Mouse (Mus musculus) embryonic fibroblast, embryonic 13.5 days (primary cell): ENCODE measurements around the gene Kcnq4. TPM values are rescaled to one million over a fixed set of nuclear protein-coding genes. Genes with fewer than 3 reads are reported as not detected.

Experiments used
- H3K27ac ChIP-seq: 2 replicates; pipeline ENCODE4 v1.5.1; 2012; ENCODE audit warnings: low read length, control low read depth, inconsistent platforms; ENCODE audit not compliant: insufficient read depth
- H3K4me1 ChIP-seq: 2 replicates; pipeline ENCODE4 v1.6.1; 2011; ENCODE audit warnings: low read length; ENCODE audit not compliant: control insufficient read depth, insufficient read depth
- H3K4me3 ChIP-seq: 2 replicates; pipeline ENCODE4 v1.5.1; 2011; ENCODE audit warnings: mild to moderate bottlenecking, control low read depth, low read length; ENCODE audit not compliant: insufficient read depth
- CTCF ChIP-seq: IDR thresholded peaks from 2 replicates; pipeline ENCODE4 v1.5.1; 2011; ENCODE audit warnings: mild to moderate bottlenecking, control low read depth, low read length, moderate library complexity, borderline replicate concordance; ENCODE audit not compliant: insufficient read depth
- POLR2A ChIP-seq: IDR thresholded peaks from 2 replicates; pipeline ENCODE4 v1.6.1; 2011; ENCODE audit warnings: low read depth, mild to moderate bottlenecking, control low read depth, low read length, moderate library complexity
- polyA plus RNA-seq: library from polyadenylated mRNA; stranded (reverse); fragments of >200 nt; gene quantifications from 2 replicates; pipeline ENCODE4 v1.2.4, GENCODE M21; 2011; ENCODE audit warnings: low read depth; ENCODE audit not compliant: missing spikeins, insufficient read length

Kcnq4 gene
- polyA plus RNA-seq, 1 experiment = 0.74 TPM

DNA sequence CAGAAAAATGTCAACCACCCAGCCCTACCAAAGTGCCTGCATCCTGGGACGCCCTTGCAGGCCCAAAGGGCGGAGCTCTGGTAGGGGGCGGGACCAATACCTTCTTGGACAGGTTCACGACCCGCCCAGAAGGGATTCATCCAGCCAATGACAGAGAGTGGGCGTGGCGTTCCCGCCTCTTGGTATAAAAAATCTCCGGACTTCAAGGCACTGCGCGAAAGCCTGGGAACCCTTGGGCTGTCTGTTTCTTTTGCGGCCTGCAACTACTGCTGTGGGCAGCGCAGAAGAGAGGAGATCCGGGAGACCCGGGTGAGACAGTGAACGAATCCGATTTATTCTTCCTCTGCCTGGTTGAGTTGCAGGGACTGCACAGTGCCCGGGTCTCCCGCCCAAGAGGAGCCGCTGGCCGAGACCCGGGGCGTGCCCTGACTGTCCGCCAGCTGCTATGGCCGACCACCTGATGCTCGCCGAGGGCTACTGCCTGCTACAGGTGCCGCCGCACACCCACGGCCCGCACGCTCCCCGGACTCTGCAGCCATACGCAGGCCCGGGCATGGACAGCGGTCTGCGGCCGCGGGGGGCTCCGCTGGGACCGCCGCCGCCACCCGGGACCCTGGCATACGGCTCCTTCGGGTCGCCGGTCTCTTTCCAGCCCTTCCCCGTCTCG is 81.9 kb downstream of the Kcnq4 start, which contains the start of gene Cited4:
TSS of gene Cited4 (plus strand) at position 215 of the 667 bp plus-strand sequence.
- H3K4me3 ChIP-seq = peak within 1 kb of the TSS; percentile 20
- TF ChIP-seq POLR2A (0 out of 2 replicates have a peak, but pooled peaks have one; percentile 36), CTCF (no peak)
- H3K4me1 ChIP-seq = no peaks in the 10 kb centered on the region
- H3K27ac ChIP-seq = no peak within 1 kb of the TSS

DNA sequence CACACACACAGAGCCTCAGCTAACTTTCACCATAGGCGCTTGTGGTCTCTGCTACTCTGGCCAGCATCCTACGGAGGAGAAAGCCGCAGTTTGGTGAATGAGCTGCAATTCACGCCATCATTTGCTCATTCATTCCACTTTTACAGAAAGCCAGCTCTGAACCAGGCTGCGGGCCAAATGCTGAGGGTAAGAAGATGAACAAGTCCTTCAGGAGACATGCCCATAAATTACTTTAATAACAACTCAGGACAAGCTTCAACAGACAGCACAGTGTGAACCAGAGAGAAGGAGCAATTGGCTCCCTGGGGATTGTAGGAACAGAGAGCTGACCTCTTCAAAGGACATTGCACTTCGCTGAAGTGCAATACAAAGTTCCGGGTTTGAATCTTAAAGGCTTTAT is 82.6 kb downstream of the Kcnq4 start:
- H3K4me1 ChIP-seq = no peaks in the 10 kb centered on the region
- H3K4me3 ChIP-seq = no peak overlapping the region
- no peak overlapping the region for H3K27ac ChIP-seq
- TF ChIP-seq CTCF (no peak), POLR2A (no peak)

DNA sequence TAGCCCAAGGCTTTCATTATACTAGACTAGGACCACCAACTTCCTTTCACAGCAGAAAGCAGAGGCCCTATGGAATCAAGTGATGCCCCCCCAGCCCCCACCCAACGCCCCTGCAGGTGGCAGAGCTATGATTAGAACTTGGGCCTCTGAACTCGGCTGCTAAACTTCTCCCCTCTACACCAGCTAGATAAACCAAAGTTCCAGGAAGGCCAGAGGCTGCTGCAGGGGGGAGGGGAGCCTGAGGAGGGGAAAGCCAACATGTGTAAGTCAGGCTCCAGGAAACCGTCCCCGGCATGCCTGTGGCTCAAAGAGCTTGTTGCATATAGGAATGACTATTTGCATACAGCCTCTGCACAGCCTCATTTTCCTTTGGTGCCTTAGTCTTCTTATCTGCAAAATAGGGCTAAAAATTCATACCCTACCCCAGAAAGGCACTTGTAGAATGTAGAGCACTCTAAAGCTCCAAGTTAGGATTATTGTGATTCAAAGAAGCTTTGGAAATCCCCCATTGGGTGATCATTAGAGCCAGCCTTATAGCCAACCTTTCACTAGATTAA is 83.2 kb downstream of the Kcnq4 start:
- Histone ChIP-seq H3K27ac (no peak overlapping the region), H3K4me3 (no peak overlapping the region), H3K4me1 (no peaks in the 10 kb centered on the region)
- TF ChIP-seq CTCF (no peak), POLR2A (no peak)

DNA sequence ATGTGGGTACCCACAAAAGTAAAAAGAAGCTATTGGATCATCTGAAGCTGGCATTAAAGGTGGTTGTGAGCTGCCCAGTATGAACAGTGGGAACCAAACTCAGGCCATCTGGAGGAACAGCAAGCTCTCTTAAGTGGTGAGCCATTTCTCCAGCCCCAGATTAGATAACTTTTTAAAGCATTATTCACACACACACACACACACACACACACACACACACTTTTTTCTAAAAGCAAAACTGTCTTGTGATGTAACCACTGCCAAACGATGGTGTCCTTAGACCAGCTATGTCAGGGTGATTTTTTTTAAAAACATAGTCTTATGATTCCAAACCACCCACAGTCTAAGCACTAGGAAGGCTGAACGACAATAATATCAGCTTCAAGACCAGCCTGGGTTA is 83.8 kb downstream of the Kcnq4 start:
- no peak overlapping the region for H3K27ac ChIP-seq
- no peaks in the 10 kb centered on the region for H3K4me1 ChIP-seq
- TF ChIP-seq POLR2A = no peak
- TF ChIP-seq CTCF = no peak
- no peak overlapping the region for H3K4me3 ChIP-seq

DNA sequence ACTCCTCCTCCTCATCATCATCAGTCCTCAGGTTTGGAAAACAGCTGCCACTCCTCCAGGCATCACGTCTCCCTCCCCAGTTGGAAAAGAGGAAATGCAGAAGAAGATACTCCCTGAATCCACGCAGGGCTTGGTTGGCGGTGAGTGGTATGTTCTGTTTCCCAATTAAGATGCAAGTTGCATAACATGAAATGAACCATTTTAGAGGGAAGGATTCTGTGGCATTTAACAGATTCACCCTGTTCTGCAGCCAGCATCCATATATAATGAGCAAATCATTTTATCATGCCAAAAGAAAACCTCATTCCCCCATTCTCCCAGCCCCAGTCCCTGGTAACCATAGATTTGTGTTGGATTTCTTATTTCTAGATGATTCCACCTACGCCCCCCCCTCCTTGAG is 87.9 kb downstream of the Kcnq4 start:
- no peak overlapping the region for H3K27ac ChIP-seq
- TF ChIP-seq POLR2A (no peak), CTCF (no peak)
- H3K4me3 ChIP-seq = no peak overlapping the region
- no peaks in the 10 kb centered on the region for H3K4me1 ChIP-seq

DNA sequence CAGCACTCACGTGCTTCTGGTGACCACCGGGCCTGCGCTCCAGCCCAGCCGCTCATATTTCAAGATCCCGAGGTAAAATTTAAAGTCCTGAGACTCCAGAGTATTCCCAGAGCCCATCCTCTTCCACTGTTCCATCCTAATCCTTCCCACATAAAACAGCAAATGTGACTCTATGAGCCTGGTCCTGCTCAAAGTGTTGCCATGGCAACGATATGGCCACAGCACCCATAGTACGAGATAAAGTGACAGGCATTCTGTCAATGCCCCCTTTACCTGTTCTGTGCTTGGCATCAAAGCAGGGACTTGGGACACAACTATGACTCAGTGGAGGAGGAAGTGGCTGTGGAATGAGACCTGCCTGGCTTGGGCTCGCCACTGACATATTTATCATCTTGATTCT is 92.5 kb downstream of the Kcnq4 start:
- no peak overlapping the region for H3K27ac ChIP-seq
- H3K4me3 ChIP-seq = no peak overlapping the region
- no peak for TF ChIP-seq CTCF
- no peak for TF ChIP-seq POLR2A
- no peaks in the 10 kb centered on the region for H3K4me1 ChIP-seq

DNA sequence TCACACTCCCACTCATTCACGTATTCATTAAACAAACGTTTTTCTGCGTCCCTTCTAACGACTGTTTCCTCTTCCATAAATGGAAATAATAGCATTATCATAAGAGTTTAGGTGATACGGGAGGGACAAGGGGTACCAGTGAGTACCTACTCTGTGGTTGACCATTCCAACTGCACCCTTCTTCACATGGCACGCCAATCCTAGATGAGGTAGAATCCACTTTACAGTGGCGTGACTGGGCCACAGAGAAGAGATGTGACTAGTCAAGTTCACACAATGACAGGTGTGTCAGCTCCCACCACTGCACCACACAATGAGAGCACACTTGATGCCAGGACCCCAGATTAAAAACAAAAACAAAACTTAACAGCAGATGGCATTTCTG is 98.2 kb downstream of the Kcnq4 start:
- TF ChIP-seq CTCF (no peak), POLR2A (no peak)
- H3K27ac ChIP-seq = no peak overlapping the region

DNA sequence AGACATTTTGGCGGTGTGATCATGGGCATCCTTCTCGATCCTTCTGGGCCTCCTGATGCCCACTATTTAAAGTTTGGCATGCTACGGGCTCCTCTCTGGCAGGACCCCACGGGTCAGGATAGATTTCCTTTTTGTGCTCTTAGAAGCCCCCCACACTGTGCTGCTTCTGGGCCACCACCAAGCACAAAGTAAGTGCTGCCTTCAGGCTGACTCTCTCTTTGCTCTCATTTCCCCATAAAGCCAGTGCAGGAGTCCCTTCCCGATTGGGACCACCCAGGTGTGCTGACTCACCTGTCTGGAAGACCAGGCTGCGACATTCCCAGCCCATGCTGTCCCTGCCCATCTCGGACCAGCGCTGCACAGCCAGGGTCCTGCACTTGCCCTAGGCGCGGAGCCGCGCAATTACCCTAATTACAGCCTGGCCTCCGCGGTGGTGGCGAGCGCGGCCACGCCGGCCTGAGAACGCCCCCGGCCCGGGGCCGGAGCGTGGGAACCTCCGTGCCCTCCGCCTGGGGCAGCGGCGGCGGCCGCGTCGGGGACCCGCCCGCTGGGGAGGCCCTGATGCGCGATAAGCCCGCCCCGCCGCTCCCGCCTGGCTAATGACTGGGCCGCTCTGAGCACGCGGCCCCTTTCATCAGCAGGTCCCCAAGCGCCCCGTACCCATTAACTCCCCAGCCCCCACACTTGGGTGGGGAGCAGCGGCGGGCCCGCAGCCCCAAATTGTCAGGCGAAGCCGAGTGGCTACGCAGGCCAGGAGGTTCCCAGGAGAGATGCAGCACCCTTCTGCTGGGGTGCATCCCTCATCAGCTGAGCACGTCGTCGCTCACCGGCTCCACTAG is 98.8 kb downstream of the Kcnq4 start:
- H3K27ac ChIP-seq = no peak overlapping the region
- no peak overlapping the region for H3K4me3 ChIP-seq
- TF ChIP-seq CTCF (no peak), POLR2A (no peak)
- H3K4me1 ChIP-seq = no peaks in the 10 kb centered on the region

More for the DNA sequence above, 98.2 kb downstream of the Kcnq4 start:
- Histone ChIP-seq H3K4me3 (no peak overlapping the region), H3K4me1 (no peaks in the 10 kb centered on the region)

Other genes with a start within 250 kb of the Kcnq4 start
- gene Slfnl1, start 216.4 kb downstream of the Kcnq4 start, polyA plus RNA-seq = 0.30 TPM in 1 of 2 replicates, not detected in the other
- 95.9 and 98.3 TPM in 2 replicates for gene Ctps, start 178.3 kb downstream of the Kcnq4 start, polyA plus RNA-seq
- not detected in 2 replicates for gene Gm8439, start 159.9 kb downstream of the Kcnq4 start, polyA plus RNA-seq
- gene Cited4, start 82.0 kb downstream of the Kcnq4 start, polyA plus RNA-seq = not detected in 2 replicates
- 30.4 and 36.4 TPM in 2 replicates for gene Nfyc, start 83.0 kb upstream of the Kcnq4 start, polyA plus RNA-seq
- not detected in 2 replicates for gene Rims3, start 106.2 kb upstream of the Kcnq4 start, polyA plus RNA-seq
- 17.2 and 24.0 TPM in 2 replicates for gene Exo5, start 176.4 kb upstream of the Kcnq4 start, polyA plus RNA-seq
- 1.2 and 1.5 TPM in 2 replicates for gene Zfp69, start 203.1 kb upstream of the Kcnq4 start, polyA plus RNA-seq